Mouse (Mus musculus): ENCODE results near the gene Ccdc149.

DNA sequence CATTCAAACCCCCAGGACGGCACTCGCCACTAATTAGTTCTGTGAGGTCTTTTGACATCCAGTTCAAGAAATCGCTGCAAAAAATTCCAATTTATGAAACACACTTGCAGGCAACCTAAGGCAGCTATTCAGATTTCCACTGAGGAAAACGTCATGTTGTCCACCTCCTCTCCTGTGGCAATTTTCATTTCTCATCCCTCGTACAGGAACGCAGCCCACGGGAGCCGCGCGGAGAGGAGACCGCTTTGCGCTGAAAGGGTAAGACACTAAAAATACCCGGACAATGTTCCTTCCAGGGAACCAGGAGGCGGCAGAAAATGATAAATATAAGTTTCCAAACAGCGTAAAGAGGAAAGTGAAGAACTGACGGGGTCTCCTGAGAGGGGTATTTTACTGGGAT, 79.8 kb downstream of the Ccdc149 start:
- no peak for TF ChIP-seq CTCF (IDR thresholded peaks at IDR 0.05; ENCODE audit: low read depth)
- no peak for TF ChIP-seq EP300 (IDR thresholded peaks at IDR 0.05; ENCODE audit: low read depth)

All from liver, postnatal 0 days (tissue).